Comparison of ENCODE assay signal across 8 mouse cellular contexts in genomic region chr11:3761775-3762501, GRCm38 (mm10).
DNase-seq lines count a peak whose midpoint lies in the region; ATAC-seq lines count a peak whose summit lies in the region.

No protein-coding gene starts in this region.

- 0 out of 2 replicates have a peak, but pooled peaks cover 4% of the 10 kb centered on the region for H3K4me1 ChIP-seq in kidney, embryonic 14.5 days (ENCODE audit: control insufficient read depth, insufficient read depth, low read length)
- H3K4me1 ChIP-seq in embryonic facial prominence, embryonic 13.5 days, result peaks cover 13% of the 10 kb centered on the region
- H3K4me1 ChIP-seq in intestine, embryonic 15.5 days (replicated peaks), result peaks cover 12% of the 10 kb centered on the region
- H3K4me1 ChIP-seq in midbrain, embryonic 15.5 days, result peaks cover 12% of the 10 kb centered on the region

- no peak overlapping the region for H3K27ac ChIP-seq in kidney, embryonic 14.5 days (ENCODE audit: low read depth, low read length)
- no peak overlapping the region for H3K27ac ChIP-seq in embryonic facial prominence, embryonic 13.5 days
- no peak overlapping the region for H3K27ac ChIP-seq in intestine, embryonic 15.5 days
- peak overlapping the region; percentile 59 for H3K27ac ChIP-seq in midbrain, embryonic 15.5 days

- H3K9me3 ChIP-seq in kidney, embryonic 14.5 days (ENCODE audit: control insufficient read depth, low read length), result no peaks in the 10 kb centered on the region
- H3K9me3 ChIP-seq in embryonic facial prominence, embryonic 13.5 days, result no peaks in the 10 kb centered on the region
- H3K9me3 ChIP-seq in intestine, embryonic 15.5 days, result no peaks in the 10 kb centered on the region
- H3K9me3 ChIP-seq in midbrain, embryonic 15.5 days, result no peaks in the 10 kb centered on the region

- peak overlapping the region; percentile 66 for H3K4me3 ChIP-seq in kidney, embryonic 14.5 days (ENCODE audit: low read length)
- peak overlapping the region; percentile 65 for H3K4me3 ChIP-seq in embryonic facial prominence, embryonic 13.5 days
- H3K4me3 ChIP-seq in intestine, embryonic 15.5 days (replicated peaks), result peak overlapping the region; percentile 54
- peak overlapping the region; percentile 50 for H3K4me3 ChIP-seq in midbrain, embryonic 15.5 days

- H3K27me3 ChIP-seq in kidney, embryonic 14.5 days (ENCODE audit: control insufficient read depth, insufficient read depth, low read length), result peaks cover 34% of the 10 kb centered on the region
- peaks cover 54% of the 10 kb centered on the region for H3K27me3 ChIP-seq in embryonic facial prominence, embryonic 13.5 days
- peaks cover 41% of the 10 kb centered on the region for H3K27me3 ChIP-seq in intestine, embryonic 15.5 days (replicated peaks)
- 0 out of 2 replicates have a peak, but pooled peaks cover 8% of the 10 kb centered on the region for H3K27me3 ChIP-seq in midbrain, embryonic 15.5 days (replicated peaks)

- peak overlapping the region; percentile 52 for H3K9ac ChIP-seq in kidney, embryonic 14.5 days (ENCODE audit: low read depth, low read length)
- peak overlapping the region; percentile 73 for H3K9ac ChIP-seq in embryonic facial prominence, embryonic 13.5 days
- H3K9ac ChIP-seq in intestine, embryonic 15.5 days, result peak overlapping the region; percentile 51
- H3K9ac ChIP-seq in midbrain, embryonic 15.5 days, result peak overlapping the region; percentile 66

- peak; percentile 35; the same call in 1 of the 2 replicates for ATAC-seq in kidney, embryonic 14.5 days (ENCODE audit: low FRiP score, low TSS enrichment)
- ATAC-seq in embryonic facial prominence, embryonic 13.5 days (ENCODE audit: insufficient number of reproducible peaks, insufficient read depth, low FRiP score, low TSS enrichment, low read depth), result no peak
- peak; percentile 43 for ATAC-seq in intestine, embryonic 15.5 days
- peak; percentile 84 for ATAC-seq in midbrain, embryonic 15.5 days (replicated peaks)
- no peak for ATAC-seq in erythroid progenitor cell, adult 5-6 weeks (replicated peaks; ENCODE audit: low FRiP score, poor library complexity, severe bottlenecking)

- WGBS in kidney, embryonic 14.5 days, result under 1% methylated on average over 89 of the region's 90 CpGs
- under 1% methylated on average over 87 of the region's 90 CpGs for WGBS in embryonic facial prominence, embryonic 13.5 days
- under 1% methylated on average over 82 of the region's 90 CpGs for WGBS in intestine, embryonic 15.5 days
- under 1% methylated on average over 83 of the region's 90 CpGs for WGBS in midbrain, embryonic 15.5 days

- H3K4me2 ChIP-seq in kidney, embryonic 14.5 days (replicated peaks; ENCODE audit: low read depth, low read length), result peak overlapping the region; percentile 89
- peak overlapping the region; percentile 94 for H3K4me2 ChIP-seq in embryonic facial prominence, embryonic 13.5 days
- H3K4me2 ChIP-seq in intestine, embryonic 15.5 days (replicated peaks), result peak overlapping the region; percentile 96
- peak overlapping the region; percentile 97 for H3K4me2 ChIP-seq in midbrain, embryonic 15.5 days

- H3K36me3 ChIP-seq in kidney, embryonic 14.5 days (ENCODE audit: control insufficient read depth, insufficient read depth, low read length), result no peaks in the 10 kb centered on the region
- no peaks in the 10 kb centered on the region for H3K36me3 ChIP-seq in embryonic facial prominence, embryonic 13.5 days
- no peaks in the 10 kb centered on the region for H3K36me3 ChIP-seq in intestine, embryonic 15.5 days
- no peaks in the 10 kb centered on the region for H3K36me3 ChIP-seq in midbrain, embryonic 15.5 days (replicated peaks)

- DNase-seq in kidney, adult 9 months, result no peak
- peak; percentile 43 to 59 for DNase-seq in adrenal gland, postnatal 36 days
- DNase-seq in natural killer cell, adult 2 months (ENCODE audit: low spot score in 2 of 2), result no peak

Comparison
In these comparisons a context has a peak if more than half of its experiments do, and no peak if none do; other contexts are left out.
1. ATAC-seq: peak in kidney, embryonic 14.5 days (single experiment), intestine, embryonic 15.5 days (single experiment) and midbrain, embryonic 15.5 days (single experiment); none in embryonic facial prominence, embryonic 13.5 days (single experiment) and erythroid progenitor cell, adult 5-6 weeks (single experiment).
2. DNase-seq: peak in adrenal gland, postnatal 36 days (2 of 2); none in kidney, adult 9 months (single experiment) and natural killer cell, adult 2 months (0 of 2).
3. Peak in every context shown above with its lines, with median percentiles within 50 percentile points of each other: H3K4me2 ChIP-seq, H3K4me3 ChIP-seq and H3K9ac ChIP-seq.